Mouse (Mus musculus) 416B (cell line): ENCODE data around the gene Vmn2r23.
"Not testable (repeated sequence)": the region's sequence is repeated elsewhere in the genome, so short reads cannot be mapped to it uniquely, and the experiment has no call there.

Source experiments
- DNase-seq: peaks from one replicate; pipeline ENCODE4 v3.0.0; 2011; ENCODE audit warnings: low read depth

The Vmn2r23 gene

GRCm38 (mm10) chr6:123702370-123702769 is at the start of gene Vmn2r23:
TSS of gene Vmn2r23 (plus strand) at chr6:123702670.
- no peak for DNase-seq

DNA sequence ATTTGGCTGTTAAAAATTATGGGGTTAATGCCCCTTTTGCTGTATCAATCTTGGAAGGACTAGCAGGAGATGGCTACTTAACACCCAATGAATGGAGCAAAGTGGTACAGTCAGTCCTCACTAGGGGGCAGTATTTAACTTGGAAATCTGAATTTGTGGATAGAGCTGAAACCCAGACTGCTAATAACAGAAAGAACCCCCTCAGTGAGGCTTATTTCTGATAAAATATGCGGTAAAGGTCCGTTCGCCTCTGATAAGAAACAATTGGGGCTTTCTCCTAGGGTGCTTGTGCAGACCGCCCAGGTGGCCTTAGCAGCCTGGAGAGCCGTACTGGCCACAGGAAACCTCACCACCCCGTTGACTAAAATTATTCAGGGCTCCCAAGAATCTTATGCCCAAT is 45.4 kb upstream of the Vmn2r23 start:
- peak; percentile 61 for DNase-seq

GRCm38 (mm10) chr6:123696639-123697038 is 5.8 kb upstream of the Vmn2r23 start:
- DNase-seq: not testable (repeated sequence)

- DNase-seq: no peak
Observed at GRCm38 (mm10) chr6:123697213-123697612, 5.3 kb upstream of the Vmn2r23 start.

DNA sequence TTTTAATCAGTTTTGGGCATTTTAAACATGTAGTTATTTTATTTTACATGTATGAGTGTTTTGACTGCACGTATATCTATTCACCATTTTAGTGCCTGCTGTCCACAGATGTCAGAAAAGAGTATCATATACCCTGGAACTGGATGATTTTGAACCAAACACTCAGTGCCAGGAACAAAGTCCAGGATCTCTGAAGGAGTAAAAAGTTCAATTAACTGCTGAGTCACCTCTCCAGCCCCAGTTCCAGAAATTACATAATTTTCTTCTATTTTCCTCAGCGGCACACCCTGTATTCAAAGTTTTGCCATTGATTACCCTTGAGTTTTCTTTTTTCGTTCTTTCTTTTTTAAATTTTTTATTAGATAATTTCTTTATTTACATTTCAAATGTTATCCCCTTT is 67.6 kb downstream of the Vmn2r23 start:
- no peak for DNase-seq

GRCm38 (mm10) chr6:123778579-123778978 is 76.1 kb downstream of the Vmn2r23 start, which contains the start of gene Vmn2r24:
TSS of gene Vmn2r24 (plus strand) at chr6:123778879.
- no peak for DNase-seq

- peak; percentile 5 for DNase-seq
Observed at GRCm38 (mm10) chr6:123784857-123785256, 82.4 kb downstream of the Vmn2r23 start.

DNA sequence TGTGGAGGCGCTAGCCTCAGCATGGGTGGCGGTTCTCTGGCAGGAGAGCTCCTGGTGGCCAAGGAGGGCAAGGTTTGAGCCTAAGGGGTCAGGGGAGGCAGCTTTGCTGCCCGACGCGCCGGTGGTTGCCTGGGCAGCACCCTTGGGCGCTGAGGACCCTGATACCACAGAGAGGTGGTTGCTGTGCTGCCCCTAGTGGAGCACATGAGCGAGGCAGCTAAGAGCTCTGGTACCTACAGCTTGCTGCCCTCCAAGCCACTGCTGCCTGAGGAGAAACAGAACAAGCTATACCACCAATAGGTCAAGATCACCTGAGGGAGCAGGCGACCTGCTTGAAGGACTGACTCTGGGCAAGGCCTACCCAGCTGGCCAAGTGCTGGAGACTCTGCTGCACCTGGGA is 91.3 kb downstream of the Vmn2r23 start:
- DNase-seq: no peak
